Mouse (Mus musculus) embryonic facial prominence, embryonic 10.5 days (tissue): ENCODE data around the gene Strap. TPM values are rescaled to one million over a fixed set of nuclear protein-coding genes. Genes with fewer than 3 reads are reported as not detected.

ENCODE experiments used
- DNase-seq: peaks from one replicate; pipeline ENCODE4 v3.0.0-alpha.2; 2017; ENCODE audit warnings: low spot score
- H3K27ac ChIP-seq: fragments of 300-500 bp; sonication (generic); replicated peaks from 2 replicates; pipeline ENCODE4 v1.5.1; 2016; ENCODE audit warnings: mild to moderate bottlenecking
- H3K27me3 ChIP-seq: fragments of 300-500 bp; sonication (generic); replicated peaks from 2 replicates; pipeline ENCODE4 v1.6.1; 2016; ENCODE audit warnings: low read depth, mild to moderate bottlenecking; ENCODE audit not compliant: poor library complexity, severe bottlenecking
- H3K36me3 ChIP-seq: fragments of 300-500 bp; sonication (generic); replicated peaks from 2 replicates; pipeline ENCODE4 v1.6.1; 2016; ENCODE audit warnings: mild to moderate bottlenecking, moderate library complexity
- H3K4me1 ChIP-seq: fragments of 300-500 bp; sonication (generic); 2 replicates; pipeline ENCODE4 v1.6.1; 2016
- H3K4me3 ChIP-seq: fragments of 300-500 bp; sonication (generic); 2 replicates; pipeline ENCODE4 v1.5.1; 2016; ENCODE audit warnings: mild to moderate bottlenecking, moderate library complexity
- H3K9me3 ChIP-seq: fragments of 300-500 bp; sonication (generic); 2 replicates; pipeline ENCODE4 v1.6.1; 2016; ENCODE audit warnings: mild to moderate bottlenecking
- WGBS: fragments of 180-500 bp; shearing (Covaris S2); methylation state at CpG from one replicate; pipeline ENCODE4 v1.1.7; 2016; 5-methylcytosine and 5-hydroxymethylcytosine counted together
- polyA plus RNA-seq: library from polyadenylated mRNA; unstranded; fragments of >200 nt; fragmentation: Nextera tagmentation; extraction: Ambion mirVana; gene quantifications from 2 replicates; pipeline ENCODE4 v1.2.1, GENCODE M21; 2016

Strap gene
- polyA plus RNA-seq, 1 experiment from 2014 or later, result 223 TPM

DNA sequence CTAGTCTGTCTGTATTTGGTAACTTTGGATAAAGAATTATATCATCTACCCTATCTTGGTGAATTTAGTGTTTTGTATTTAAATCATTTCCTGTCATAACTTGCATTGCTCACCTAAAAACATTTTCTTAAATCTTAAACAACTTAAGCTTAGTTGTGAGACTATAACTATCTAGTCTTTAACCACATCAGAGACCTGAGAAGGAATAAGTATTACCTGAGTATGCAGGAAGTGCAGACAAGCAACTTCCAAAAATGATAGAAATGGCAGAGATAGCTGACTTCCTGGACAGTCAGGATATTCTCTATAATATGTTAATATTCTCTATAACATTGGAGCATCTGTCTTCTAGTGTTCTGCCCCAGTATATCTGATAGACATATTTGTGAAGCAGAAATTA is 31.3 kb downstream of the Strap start:
- Histone ChIP-seq H3K4me1 (peaks cover 18% of the 10 kb centered on the region), H3K9me3 (no peaks in the 10 kb centered on the region), H3K27ac (no peak overlapping the region), H3K4me3 (no peak overlapping the region), H3K27me3 (no peaks in the 10 kb centered on the region), H3K36me3 (no peaks in the 10 kb centered on the region)
- DNase-seq, result no peak

- Histone ChIP-seq H3K4me3 (no peak overlapping the region), H3K27ac (no peak overlapping the region), H3K36me3 (no peaks in the 10 kb centered on the region), H3K4me1 (0 out of 2 replicates have a peak, but pooled peaks cover 4% of the 10 kb centered on the region), H3K27me3 (no peaks in the 10 kb centered on the region), H3K9me3 (no peaks in the 10 kb centered on the region)
- WGBS, result 60% methylated on average over 3 of the region's 3 CpGs
- no peak for DNase-seq
Observed at GRCm38 (mm10) chr6:137771621-137772250, 36.9 kb downstream of the Strap start.

DNA sequence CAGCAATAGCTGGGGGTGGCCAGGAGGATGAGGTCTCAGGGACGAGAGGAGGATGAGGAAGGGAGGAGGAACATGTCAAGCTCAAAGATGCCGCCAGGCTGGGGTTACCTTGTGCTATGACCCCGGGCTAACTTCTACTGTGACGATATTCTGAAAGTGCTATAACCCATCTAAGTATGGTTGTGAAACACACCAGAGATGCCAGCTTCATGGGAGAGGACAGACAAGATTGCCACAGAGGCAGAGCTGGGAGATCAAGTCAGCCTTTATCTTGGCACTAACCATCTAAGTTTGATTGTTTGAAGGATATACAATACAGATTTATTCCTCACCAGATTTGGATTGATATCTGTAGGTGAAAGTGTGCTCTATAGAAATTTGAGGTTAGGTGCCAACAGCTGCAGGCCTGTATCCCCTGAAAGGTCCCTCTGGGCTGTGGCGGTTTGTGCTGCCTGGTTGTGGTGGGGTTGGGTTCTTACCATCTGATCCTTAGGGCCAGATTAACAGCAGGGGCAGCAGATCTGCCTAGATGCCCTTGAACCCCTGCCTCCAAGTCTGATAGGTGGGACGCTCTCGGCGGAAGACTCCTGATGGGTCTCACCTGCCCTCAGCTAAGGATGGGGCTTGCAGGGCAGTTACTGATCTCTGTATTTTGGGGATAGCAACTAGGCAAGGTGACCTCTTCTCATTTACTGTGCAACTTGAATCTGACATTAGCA is 38.2 kb downstream of the Strap start:
- Histone ChIP-seq H3K36me3 (no peaks in the 10 kb centered on the region), H3K27ac (no peak overlapping the region), H3K4me1 (0 out of 2 replicates have a peak, but pooled peaks cover 4% of the 10 kb centered on the region), H3K4me3 (no peak overlapping the region), H3K9me3 (no peaks in the 10 kb centered on the region), H3K27me3 (no peaks in the 10 kb centered on the region)
- DNase-seq, result no peak
- 94% methylated on average over 8 of the region's 8 CpGs for WGBS

GRCm38 (mm10) chr6:137773637-137774028 is 38.8 kb downstream of the Strap start:
- no peaks in the 10 kb centered on the region for H3K9me3 ChIP-seq

GRCm38 (mm10) chr6:137774166-137774565 is 39.3 kb downstream of the Strap start:
- Histone ChIP-seq H3K4me3 (no peak overlapping the region), H3K9me3 (no peaks in the 10 kb centered on the region), H3K36me3 (no peaks in the 10 kb centered on the region), H3K27ac (no peak overlapping the region), H3K27me3 (no peaks in the 10 kb centered on the region), H3K4me1 (0 out of 2 replicates have a peak, but pooled peaks cover 4% of the 10 kb centered on the region)
- no peak for DNase-seq
- WGBS, result 93% methylated on average over 13 of the region's 13 CpGs

More at GRCm38 (mm10) chr6:137773637-137774028, 38.8 kb downstream of the Strap start:
- no peak overlapping the region for H3K27ac ChIP-seq
- WGBS, result 92% methylated on average over 6 of the region's 6 CpGs
- no peaks in the 10 kb centered on the region for H3K27me3 ChIP-seq
- no peaks in the 10 kb centered on the region for H3K36me3 ChIP-seq
- DNase-seq, result no peak
- 0 out of 2 replicates have a peak, but pooled peaks cover 4% of the 10 kb centered on the region for H3K4me1 ChIP-seq
- H3K4me3 ChIP-seq, result no peak overlapping the region

- H3K36me3 ChIP-seq, result 0 out of 2 replicates have a peak, but pooled peaks cover 3% of the 10 kb centered on the region
- H3K27ac ChIP-seq, result no peak overlapping the region
- no peaks in the 10 kb centered on the region for H3K27me3 ChIP-seq
- no peak overlapping the region for H3K4me3 ChIP-seq
- 0 out of 2 replicates have a peak, but pooled peaks cover 4% of the 10 kb centered on the region for H3K4me1 ChIP-seq
- WGBS, result 91% methylated on average over 8 of the region's 8 CpGs
- no peaks in the 10 kb centered on the region for H3K9me3 ChIP-seq
- DNase-seq, result no peak
Observed at GRCm38 (mm10) chr6:137775159-137775558, 40.3 kb downstream of the Strap start.

DNA sequence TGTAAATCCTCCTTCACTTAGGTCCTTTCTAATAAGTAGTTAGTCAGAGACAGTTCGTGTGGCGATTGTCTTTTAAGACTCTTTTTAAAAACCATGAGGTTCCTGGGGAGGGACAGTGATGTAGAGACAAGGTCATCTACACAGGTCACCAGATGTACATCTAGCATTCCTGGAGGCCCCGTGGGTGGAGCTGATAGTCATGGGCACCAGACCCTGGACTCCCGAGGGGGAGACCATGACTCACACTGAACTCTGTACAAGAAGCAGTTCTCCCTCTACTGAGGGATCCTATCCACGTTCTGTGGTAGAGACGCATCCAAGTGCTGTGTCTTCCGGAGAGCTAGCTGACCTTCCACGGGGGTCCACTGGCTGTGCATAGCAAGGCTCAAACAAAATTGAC is 42.1 kb downstream of the Strap start:
- DNase-seq, result no peak
- no peak overlapping the region for H3K4me3 ChIP-seq
- H3K27ac ChIP-seq, result no peak overlapping the region
- no peaks in the 10 kb centered on the region for H3K9me3 ChIP-seq
- H3K36me3 ChIP-seq, result peaks cover 6% of the 10 kb centered on the region; the same call in 1 of the 2 replicates
- H3K27me3 ChIP-seq, result no peaks in the 10 kb centered on the region
- 85% methylated on average over 8 of the region's 8 CpGs for WGBS
- no peaks in the 10 kb centered on the region for H3K4me1 ChIP-seq

- peaks cover 17% of the 10 kb centered on the region; the same call in 1 of the 2 replicates for H3K36me3 ChIP-seq
- H3K4me1 ChIP-seq, result peaks cover 2% of the 10 kb centered on the region; the same call in 1 of the 2 replicates
- no peak overlapping the region for H3K27ac ChIP-seq
- no peak for DNase-seq
- WGBS, result 90% methylated on average over 7 of the region's 7 CpGs
- H3K9me3 ChIP-seq, result no peaks in the 10 kb centered on the region
- H3K4me3 ChIP-seq, result no peak overlapping the region
- H3K27me3 ChIP-seq, result no peaks in the 10 kb centered on the region
Observed at GRCm38 (mm10) chr6:137783899-137784637, 49.2 kb downstream of the Strap start.

DNA sequence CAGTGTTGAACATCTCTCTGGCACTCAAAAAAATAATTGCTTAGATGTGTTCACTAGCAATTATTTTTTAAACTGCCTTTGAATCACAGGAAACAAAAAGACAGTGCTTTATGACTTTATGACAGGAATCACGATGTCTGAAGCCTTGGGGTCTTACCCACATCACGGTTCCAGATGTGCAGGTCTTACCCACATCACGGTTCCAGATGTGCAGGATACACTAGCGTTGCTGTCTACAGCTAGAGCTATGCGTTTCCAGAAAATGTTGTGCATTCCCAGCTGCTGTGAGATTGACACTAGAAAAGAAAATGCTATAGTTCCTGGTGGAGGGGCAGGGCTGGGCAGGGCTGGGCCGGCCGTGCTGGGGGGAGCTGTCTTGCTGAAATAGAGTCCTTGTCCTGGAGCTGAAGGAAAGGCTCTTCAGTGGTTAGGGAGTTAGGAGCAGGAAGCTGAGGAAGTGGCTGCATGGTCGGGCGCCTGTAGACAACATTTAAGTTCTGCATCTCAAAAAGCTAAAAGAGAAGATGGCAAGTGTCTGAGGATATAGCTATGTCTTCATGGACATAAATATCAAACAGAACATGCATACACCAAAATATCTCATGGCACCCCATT is 54.2 kb downstream of the Strap start:
- Histone ChIP-seq H3K36me3 (peaks cover 16% of the 10 kb centered on the region; the same call in 1 of the 2 replicates), H3K4me3 (no peak overlapping the region), H3K4me1 (peaks cover 5% of the 10 kb centered on the region; the same call in 1 of the 2 replicates), H3K9me3 (no peaks in the 10 kb centered on the region), H3K27me3 (no peaks in the 10 kb centered on the region), H3K27ac (no peak overlapping the region)
- WGBS, result 68% methylated on average over 9 of the region's 9 CpGs
- no peak for DNase-seq

DNA sequence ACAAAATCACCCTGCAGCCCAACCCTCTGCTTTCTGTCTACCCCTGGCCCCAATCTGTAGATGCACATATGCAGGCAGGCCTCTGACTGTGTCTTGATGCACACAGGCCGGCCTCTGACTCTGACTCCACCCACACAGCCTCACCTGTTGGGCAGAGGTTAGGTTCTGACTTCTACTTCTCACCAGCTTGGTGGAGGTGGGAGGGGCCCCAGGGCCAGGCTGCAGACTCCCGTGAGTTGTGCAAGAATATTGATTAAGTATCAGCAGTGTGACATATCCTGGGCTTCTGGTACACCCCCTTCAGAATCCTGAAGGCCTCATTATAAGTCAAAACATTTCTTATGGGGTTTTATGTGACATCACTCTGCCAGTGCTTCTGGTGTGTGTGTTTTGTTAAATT is 54.8 kb downstream of the Strap start:
- Histone ChIP-seq H3K27me3 (no peaks in the 10 kb centered on the region), H3K27ac (no peak overlapping the region), H3K4me1 (peaks cover 5% of the 10 kb centered on the region; the same call in 1 of the 2 replicates), H3K36me3 (peaks cover 16% of the 10 kb centered on the region; the same call in 1 of the 2 replicates), H3K9me3 (no peaks in the 10 kb centered on the region), H3K4me3 (no peak overlapping the region)
- no peak for DNase-seq
- WGBS, result 79% methylated on average over 2 of the region's 2 CpGs

DNA sequence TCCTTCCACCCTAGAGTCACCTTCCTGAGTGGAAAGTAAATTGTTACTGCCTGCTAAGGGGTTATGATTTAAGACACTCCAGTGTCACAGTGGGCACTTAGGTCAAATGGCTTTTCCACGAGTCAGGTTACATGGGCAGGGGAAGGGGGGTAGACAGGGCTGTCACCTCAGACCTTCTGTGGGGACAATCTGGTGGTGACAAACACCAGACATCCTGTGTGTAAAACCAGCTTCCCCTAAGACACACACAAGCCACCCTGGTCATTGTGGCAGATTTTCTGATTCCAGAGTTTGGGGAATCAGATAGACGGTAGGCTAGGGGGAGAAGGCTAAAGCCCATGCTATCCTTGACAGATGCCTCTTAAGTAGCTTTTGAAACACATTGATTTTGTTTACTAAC is 60.6 kb downstream of the Strap start:
- H3K27ac ChIP-seq, result no peak overlapping the region
- no peak overlapping the region for H3K4me3 ChIP-seq
- peaks cover 8% of the 10 kb centered on the region for H3K9me3 ChIP-seq
- H3K36me3 ChIP-seq, result peaks cover 30% of the 10 kb centered on the region
- no peak for DNase-seq
- H3K27me3 ChIP-seq, result no peaks in the 10 kb centered on the region
- H3K4me1 ChIP-seq, result 0 out of 2 replicates have a peak, but pooled peaks cover 3% of the 10 kb centered on the region
- WGBS, result 67% methylated on average over 2 of the region's 2 CpGs
